Mouse (Mus musculus) heart, postnatal 14 days (tissue): ENCODE results near the gene Slc30a2. TPM values are rescaled to one million over a fixed set of nuclear protein-coding genes. Genes with fewer than 3 reads are reported as not detected.
"Not testable (repeated sequence)": the region's sequence is repeated elsewhere in the genome, so short reads cannot be mapped to it uniquely, and the experiment has no call there.

ENCODE experiments used
- DNase-seq, 2 experiments: peaks; one replicate each; pipeline ENCODE4 v3.0.0; 2021 to 2022
- intact Hi-C: fragments of 180-260 bp; cut with DNase I; formaldehyde crosslinking; loops from one replicate; pipeline ENCODE4 v1.15.1; 2025
- total RNA-seq, 2 experiments: library from RNA; stranded (reverse); gene quantifications; 2 replicates each; pipeline ENCODE4 v1.2.3; 2021

Slc30a2 gene
- total RNA-seq, 2 experiments from 2014 or later = 0.68 to 0.96 TPM

DNA sequence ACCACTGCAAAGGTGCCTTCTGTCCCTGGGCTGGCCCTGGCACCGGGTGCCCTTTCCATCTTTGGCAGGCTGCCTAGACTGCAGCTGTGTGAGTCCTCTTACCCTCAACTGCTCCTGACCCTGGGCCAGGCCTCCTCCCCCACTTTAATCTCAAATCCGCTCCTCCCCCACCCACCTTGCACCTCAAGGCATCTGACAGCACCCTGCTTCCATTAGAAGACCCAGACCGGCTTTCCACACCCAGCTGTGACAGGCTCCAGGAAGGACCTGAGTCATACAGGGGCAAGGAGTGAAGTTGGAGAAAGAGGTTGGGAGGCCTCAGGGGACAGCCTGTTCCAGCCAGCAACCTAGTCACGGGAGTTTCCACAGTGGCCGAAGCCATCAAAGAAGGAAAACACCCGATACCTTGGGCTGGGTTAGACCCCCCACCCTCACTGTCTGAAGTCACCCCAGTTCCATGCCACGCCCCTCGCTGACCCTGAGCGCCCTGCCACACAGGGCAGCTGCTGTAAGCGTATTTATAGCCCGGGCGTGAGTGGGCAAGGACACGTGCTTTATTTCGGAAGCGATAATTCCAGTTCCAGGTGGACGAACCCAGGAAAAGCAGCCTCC is 13.0 kb downstream of the Slc30a2 start:
- peak; percentile 75 to 84 for DNase-seq
- intact Hi-C loops = loop anchor here (2.0 to 5.0 kb wide), 2 partner anchors 34 to 63 kb away; no protein-coding TSS in a partner anchor

DNA sequence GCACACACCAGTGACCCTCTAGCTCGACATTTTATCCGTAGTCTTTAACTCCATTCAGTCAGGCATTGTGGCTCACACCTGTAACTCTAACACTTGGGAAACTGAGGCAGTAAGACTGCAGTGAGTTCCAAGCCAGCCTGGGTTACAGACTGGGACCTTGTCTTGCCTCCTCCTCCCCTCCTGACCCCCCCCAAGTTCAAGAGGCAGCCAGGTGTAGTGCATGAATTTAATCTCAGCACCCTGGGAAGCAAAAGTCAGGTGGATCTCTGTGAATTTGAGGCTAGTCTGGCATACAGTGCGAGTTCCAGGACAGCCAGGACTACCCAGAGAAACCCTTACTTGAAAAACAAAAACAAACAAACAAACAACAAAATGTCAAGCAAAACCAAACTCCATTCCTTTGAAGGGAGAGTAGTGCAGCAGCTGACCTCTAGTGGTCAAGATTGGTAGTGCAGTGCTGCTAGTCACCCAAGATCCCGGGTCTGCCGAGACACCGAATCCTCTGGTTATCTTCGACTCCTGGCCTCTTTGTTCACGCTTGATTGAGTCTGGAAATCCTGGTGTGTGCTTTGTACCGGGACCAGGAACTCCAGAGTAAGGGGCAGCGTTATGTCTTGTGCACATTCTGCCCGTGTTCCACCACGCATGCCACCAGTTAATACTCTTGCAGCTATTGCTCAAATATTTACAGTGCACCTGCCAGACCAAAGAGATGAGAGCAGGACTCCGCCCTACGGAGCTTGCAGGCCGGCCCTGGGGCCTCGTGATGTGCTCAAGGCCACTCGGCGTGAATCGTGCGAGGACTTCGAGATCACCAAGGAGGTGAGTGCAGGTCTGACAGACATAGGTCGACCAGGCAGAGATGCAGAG is 13.8 kb downstream of the Slc30a2 start:
- DNase-seq = peak; percentile 76 to 85
- intact Hi-C loops = loop anchor here (2.0 to 5.0 kb wide), 2 partner anchors 35 to 64 kb away; no protein-coding TSS in a partner anchor

- intact Hi-C loops = loop anchor here (2.0 to 5.0 kb wide), 2 partner anchors 35 to 65 kb away; no protein-coding TSS in a partner anchor
- no peak for DNase-seq
Observed at GRCm38 (mm10) chr4:134357461-134357771, 14.4 kb downstream of the Slc30a2 start.

DNA sequence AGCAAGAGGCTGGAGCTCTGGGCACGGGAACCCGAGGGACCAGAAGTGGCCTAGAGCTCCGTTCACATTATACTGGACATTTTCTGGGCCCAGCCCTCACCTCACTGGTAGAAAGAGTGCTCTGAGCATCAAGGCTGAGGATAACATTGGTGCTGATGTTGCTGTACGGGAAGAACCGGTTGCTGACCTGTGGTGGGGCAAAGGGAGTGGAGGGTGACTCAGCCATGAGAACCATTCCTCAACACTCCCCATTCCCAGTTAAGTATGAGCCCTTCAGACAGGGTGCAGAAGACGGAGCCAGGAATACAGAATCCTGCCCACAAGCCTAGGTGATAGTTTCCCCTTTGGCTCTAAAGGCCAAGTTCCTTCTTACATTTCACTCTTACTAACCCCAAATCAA is 16.7 kb downstream of the Slc30a2 start:
- intact Hi-C loops = loop anchor here (5.0 kb wide), 1 partner anchor 37 kb away; no protein-coding TSS in a partner anchor
- no peak for DNase-seq

GRCm38 (mm10) chr4:134361215-134361614 is 18.2 kb downstream of the Slc30a2 start:
- intact Hi-C loops = no loop called here
- DNase-seq = no peak

- intact Hi-C loops = no loop called here
- peak; percentile 57 for DNase-seq
Observed at GRCm38 (mm10) chr4:134362124-134362523, 19.1 kb downstream of the Slc30a2 start.

DNA sequence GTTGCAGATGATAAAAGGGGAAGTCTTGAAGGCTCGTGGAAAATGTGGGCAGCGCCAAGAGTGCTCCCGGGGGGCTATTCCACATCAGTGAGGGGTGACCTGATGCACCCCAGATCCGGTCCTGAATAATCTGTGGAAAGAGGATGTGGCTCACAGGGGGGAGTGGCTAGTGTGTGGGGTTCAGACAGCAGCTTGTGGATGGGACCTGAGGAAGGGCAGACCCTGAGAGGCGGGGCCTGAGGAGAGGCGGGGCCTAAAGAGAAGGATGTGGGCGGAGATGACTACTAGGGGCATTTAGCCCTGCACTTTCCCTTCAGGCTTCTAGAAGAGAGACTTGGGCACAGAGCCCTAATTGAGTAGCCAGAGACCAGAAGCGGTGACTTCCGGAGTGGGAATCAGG is 19.6 kb downstream of the Slc30a2 start:
- DNase-seq = peak; percentile 16 to 35
- intact Hi-C loops = no loop called here

DNA sequence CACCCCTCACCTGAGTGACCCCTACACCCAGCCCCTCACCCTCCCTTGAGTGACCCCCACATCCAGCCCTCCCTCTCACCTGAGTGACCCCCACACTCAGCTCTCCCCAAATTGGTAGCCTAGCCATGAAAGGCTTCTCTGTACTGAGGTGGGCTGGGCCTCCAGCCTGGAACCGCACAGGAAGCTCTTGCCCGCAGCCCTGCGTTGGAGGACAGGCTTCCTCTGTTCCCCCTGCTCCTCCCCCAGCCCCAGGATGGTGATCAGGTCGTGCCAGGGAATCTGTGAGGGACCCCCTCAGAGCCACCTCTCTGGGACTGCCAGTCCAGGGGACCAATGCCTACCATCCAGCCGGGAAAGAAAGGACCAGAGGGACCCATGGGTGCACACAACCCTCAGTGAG is 22.3 kb downstream of the Slc30a2 start:
- no peak for DNase-seq
- intact Hi-C loops = no loop called here

GRCm38 (mm10) chr4:134370649-134371221 is 27.8 kb downstream of the Slc30a2 start:
- intact Hi-C loops = no loop called here
- DNase-seq = no peak

DNA sequence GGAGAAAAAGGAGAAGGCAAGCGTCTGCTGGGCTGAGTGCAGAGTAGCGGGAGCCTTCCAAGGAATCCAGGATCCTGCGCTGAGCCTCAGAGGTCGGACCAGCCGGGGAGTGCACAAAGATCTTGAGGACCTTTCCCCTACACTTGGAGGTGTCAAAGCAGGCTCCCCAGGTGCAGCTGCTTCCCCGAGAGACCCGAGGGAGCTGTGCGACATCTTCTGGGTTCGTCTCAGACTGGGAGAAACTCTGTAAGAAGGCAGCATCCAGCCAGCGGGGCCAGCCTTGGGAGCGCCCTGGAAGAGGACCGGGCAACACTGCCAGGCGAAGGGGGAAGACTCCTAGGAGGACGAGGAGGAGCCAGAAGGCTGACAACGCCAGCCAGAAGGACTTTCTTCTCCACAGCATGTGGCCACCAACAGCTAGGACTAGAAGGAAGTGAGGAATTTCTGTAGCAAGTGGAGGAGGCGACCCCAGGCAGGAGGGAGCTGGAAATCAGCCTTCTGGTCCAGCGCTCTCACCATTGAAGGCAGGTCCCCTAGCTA is 28.4 kb downstream of the Slc30a2 start:
- intact Hi-C loops = no loop called here
- DNase-seq = peak; percentile 14 to 15

DNA sequence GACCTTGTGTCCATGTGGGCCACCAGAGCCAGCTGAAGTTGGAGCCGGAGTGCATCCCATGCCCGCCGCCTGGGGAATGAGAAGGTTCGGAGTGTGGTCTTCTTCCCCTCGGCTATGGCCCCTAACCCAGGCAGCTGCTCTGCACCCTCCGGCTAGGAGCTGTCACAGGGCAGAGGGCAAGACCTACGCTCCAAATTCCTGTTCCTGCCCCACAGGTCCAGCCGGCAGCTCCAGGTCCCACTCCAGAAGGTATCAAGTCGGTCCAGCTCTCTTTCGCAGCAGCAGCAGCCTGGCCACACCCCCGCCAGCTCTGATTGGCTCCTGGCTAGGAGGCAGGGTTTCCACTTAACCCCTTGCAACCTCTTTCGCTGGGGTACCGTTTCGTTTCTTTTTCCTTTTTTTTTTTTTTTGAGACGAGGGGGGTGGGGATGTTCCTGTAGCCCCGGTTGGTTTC is 29.3 kb downstream of the Slc30a2 start:
- DNase-seq = peak; percentile 75 to 81
- intact Hi-C loops = no loop called here

DNA sequence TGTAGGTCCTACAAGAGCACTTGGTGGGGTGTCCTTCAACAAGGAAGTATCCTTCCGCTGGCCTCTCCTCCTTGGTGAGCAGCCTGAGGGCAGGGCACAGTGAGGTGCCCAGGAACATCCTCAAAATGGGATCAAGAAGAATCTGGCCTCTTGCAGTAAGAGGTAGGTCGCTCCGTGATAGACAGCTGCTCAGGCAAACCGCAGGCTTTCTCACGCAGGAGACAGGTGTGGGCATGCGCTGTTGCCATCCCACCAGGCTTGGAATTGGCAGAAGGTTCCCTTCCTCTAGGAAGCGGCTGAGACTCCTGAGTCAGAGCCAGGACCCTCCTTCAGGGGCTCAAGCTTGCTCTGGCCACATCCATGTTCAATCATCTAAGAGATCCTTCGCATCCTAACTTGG is 30.3 kb downstream of the Slc30a2 start:
- DNase-seq = no peak
- intact Hi-C loops = no loop called here

DNA sequence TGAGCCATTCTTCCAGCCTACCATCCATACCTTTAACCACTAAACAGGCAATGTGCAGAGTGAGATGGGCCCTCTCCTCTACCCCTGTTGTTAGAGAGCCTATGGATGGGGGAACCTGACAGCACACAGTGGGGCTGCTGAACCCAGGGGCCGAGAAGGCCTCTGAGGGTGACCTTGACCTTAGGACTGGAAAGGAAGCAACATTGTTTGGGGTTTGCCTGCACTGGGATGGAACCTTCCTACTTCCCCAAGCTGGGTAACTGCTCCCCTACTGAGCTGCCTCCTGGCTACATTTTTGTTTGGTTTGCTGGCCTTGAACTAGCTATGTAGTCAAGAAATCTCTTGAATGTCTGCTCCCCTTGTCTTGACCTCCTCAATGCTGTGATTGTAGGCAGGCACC is 31.3 kb downstream of the Slc30a2 start:
- no peak for DNase-seq
- intact Hi-C loops = no loop called here

GRCm38 (mm10) chr4:134378089-134378615 is 35.2 kb downstream of the Slc30a2 start:
- intact Hi-C loops = no loop called here
- no peak for DNase-seq

GRCm38 (mm10) chr4:134379510-134379909 is 36.5 kb downstream of the Slc30a2 start:
- intact Hi-C loops = no loop called here
- no peak for DNase-seq

GRCm38 (mm10) chr4:134383750-134384149 is 40.8 kb downstream of the Slc30a2 start, which contains the start of gene Extl1:
Gene Extl1 (minus strand): TSS chr4:134383850.
- DNase-seq, intact Hi-C loops: not testable (repeated sequence)

GRCm38 (mm10) chr4:134387268-134387667 is 44.3 kb downstream of the Slc30a2 start:
- intact Hi-C loops = loop anchor here (5.0 kb wide), 1 partner anchor 125 kb away; no protein-coding TSS in a partner anchor
- DNase-seq = no peak

DNA sequence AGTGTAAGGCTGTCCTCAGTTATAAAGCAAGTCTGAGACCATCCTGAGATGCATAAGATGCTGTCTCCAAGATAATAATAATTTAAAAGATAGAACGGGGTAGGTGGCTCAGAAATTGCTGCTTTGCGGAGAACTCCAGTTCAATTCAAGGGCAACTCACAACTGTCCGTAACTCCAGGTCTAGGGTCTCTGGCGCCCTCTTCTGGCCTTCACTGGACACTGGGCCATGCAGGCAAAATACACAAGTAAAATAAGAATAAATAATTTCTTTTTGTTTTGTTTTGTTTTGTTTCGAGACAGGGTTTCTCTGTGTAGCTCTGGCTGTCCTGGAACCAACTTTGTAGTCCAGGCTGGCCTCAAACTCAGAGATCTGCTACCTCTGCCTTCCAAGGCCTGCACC is 45.4 kb downstream of the Slc30a2 start:
- intact Hi-C loops = loop anchor here (5.0 kb wide), 1 partner anchor 126 kb away; no protein-coding TSS in a partner anchor
- peak; percentile 70 to 83 for DNase-seq

DNA sequence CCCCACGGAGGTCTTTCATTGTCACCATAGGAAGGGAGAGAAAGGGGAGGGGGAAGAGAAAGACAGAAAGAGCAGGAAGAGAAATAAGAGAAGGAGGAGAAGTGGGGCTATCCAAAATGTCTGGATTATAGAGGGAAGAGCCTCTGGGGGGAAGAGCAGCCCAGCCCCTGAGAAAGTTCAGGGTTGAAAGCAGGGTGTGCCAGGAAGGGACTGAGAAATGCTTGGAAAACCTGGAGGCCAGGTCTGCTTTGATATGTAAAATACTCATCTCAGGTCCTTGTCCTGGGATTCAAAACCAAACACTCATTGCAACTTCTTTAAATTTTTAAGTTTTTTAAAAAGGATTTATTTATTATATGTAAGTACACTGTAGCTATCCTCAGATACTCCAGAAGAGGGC is 48.7 kb downstream of the Slc30a2 start:
- no peak for DNase-seq
- intact Hi-C loops = no loop called here

GRCm38 (mm10) chr4:134392595-134392994 is 49.6 kb downstream of the Slc30a2 start:
- DNase-seq = no peak
- intact Hi-C loops = no loop called here

DNA sequence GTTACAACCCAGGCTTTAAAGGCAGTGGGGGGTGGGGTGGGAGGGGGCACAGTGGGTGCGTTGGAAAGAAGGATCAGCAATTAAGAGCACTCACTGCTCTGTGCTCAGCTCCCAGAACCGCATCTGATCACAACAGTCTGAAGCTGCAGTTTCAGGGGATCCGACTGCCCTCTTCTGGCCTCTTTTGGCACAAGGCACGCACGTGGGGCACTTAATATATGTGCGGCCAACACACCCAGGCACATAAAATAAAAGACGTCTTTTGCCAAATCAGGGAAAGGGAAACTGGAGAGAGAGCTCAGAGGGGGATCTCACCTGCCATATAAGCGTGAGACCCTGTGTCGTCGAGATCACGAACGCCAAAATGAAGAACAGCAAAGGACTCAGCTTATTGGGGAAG is 50.0 kb downstream of the Slc30a2 start:
- intact Hi-C loops = no loop called here
- no peak for DNase-seq
